Mouse (Mus musculus): ENCODE results near the gene Sf3a3. TPM values are rescaled to one million over a fixed set of nuclear protein-coding genes. Genes with fewer than 3 reads are reported as not detected.
"Not testable (repeated sequence)": the region's sequence is repeated elsewhere in the genome, so short reads cannot be mapped to it uniquely, and the experiment has no call there.

Gene Sf3a3
- polyA plus RNA-seq, 1 experiment from 2014 or later = 169 TPM

DNA sequence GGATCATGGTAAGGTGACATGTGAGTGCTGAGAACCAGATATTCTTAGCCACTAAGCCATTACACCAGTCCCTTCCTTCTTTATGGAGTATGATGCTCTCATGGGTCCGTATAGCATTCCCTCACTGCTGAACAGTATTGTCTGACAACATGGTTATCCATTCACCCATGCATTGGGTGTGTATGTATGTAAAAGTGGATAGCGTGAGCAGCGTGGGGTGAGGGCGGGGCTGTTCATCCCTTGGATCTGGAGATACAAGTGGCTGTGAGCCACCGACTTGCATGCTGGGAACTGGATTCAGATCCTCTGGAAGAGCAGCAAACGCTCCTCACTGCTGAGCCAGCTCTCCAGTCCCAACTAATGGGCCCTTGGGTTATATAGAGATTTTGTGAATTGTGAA, 2.0 kb upstream of the Sf3a3 start:
- Histone ChIP-seq H3K4me2 (no peak overlapping the region), H3K9ac (no peak overlapping the region), H3K36me3 (ENCODE audit: poor library complexity, severe bottlenecking) (peaks cover 18% of the 10 kb centered on the region), H3K9me3 (replicated peaks) (no peaks in the 10 kb centered on the region), H3K27me3 (peaks cover 20% of the 10 kb centered on the region), H3K4me3 (no peak overlapping the region), H3K27ac (no peak overlapping the region), H3K4me1 (peaks cover 35% of the 10 kb centered on the region)
- ATAC-seq = no peak
- WGBS = 92% methylated on average over 6 of the region's 6 CpGs

- peaks cover 29% of the 10 kb centered on the region for H3K4me1 ChIP-seq
- not testable (repeated sequence) for H3K9me3 ChIP-seq (replicated peaks); ATAC-seq; H3K4me3 ChIP-seq; H3K27ac ChIP-seq; H3K9ac ChIP-seq; H3K4me2 ChIP-seq
- 77% methylated on average over 5 of the region's 5 CpGs for WGBS
- H3K36me3 ChIP-seq (ENCODE audit: poor library complexity, severe bottlenecking) = peaks cover 30% of the 10 kb centered on the region
- H3K27me3 ChIP-seq = peaks cover 19% of the 10 kb centered on the region
These were observed 726 bp upstream of the Sf3a3 start for GRCm38 (mm10) chr4:124713850-124714249.

DNA sequence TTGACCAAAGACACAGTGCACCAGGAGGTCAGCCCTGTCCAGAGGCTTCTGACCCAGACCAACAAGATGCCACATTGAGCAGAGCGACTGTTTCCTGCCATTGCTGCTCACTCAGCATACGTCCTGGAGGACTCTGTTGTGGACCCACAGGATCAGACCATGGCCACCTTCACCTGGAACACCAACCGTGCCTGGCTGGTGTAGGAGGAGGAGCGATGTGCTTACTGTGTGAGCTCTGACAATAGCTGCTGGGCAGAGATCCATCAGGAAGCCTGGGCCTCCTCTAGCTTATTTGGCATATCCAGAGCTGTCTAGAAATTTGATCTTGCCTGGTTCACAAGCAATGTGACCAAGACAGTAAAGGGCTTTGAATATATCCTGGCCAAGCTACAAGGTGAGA, 4.5 kb downstream of the Sf3a3 start:
- H3K27ac ChIP-seq = no peak overlapping the region
- peaks cover 83% of the 10 kb centered on the region for H3K36me3 ChIP-seq (ENCODE audit: poor library complexity, severe bottlenecking)
- no peak overlapping the region for H3K4me3 ChIP-seq
- peaks cover 16% of the 10 kb centered on the region for H3K4me1 ChIP-seq
- no peaks in the 10 kb centered on the region for H3K9me3 ChIP-seq (replicated peaks)
- no peak overlapping the region for H3K4me2 ChIP-seq
- 94% methylated on average over 4 of the region's 4 CpGs for WGBS
- H3K9ac ChIP-seq = no peak overlapping the region
- no peaks in the 10 kb centered on the region for H3K27me3 ChIP-seq
- no peak for ATAC-seq

GRCm38 (mm10) chr4:124726121-124726520, 11.5 kb downstream of the Sf3a3 start:
- Histone ChIP-seq H3K4me2 (no peak overlapping the region), H3K4me3 (no peak overlapping the region), H3K27ac (no peak overlapping the region), H3K9me3 (replicated peaks) (no peaks in the 10 kb centered on the region), H3K9ac (no peak overlapping the region), H3K27me3 (no peaks in the 10 kb centered on the region), H3K4me1 (no peaks in the 10 kb centered on the region), H3K36me3 (ENCODE audit: poor library complexity, severe bottlenecking) (peaks cover 99% of the 10 kb centered on the region)
- ATAC-seq = no peak
- 81% methylated on average over 6 of the region's 6 CpGs for WGBS

DNA sequence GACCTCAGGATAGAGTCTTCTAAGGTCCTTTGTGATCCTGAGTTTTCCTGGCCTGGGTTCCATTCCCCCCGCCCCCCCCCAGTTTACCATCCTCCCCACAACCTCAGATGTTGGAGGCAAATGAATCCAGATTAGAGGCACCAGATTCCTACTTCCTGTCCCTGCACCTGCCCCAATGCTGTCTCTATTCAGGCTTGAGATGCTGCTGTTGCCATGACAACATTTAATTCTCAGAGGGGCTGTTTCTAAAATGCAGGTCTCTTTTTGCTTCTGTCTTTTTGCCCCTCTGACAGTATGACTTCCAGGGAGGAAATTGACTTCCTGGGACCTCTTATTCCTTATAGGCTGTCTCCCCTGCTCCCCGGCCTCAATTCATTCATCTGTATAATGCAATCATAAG, 22.4 kb downstream of the Sf3a3 start:
- 65% methylated on average over 2 of the region's 2 CpGs for WGBS
- no peak overlapping the region for H3K9ac ChIP-seq

DNA sequence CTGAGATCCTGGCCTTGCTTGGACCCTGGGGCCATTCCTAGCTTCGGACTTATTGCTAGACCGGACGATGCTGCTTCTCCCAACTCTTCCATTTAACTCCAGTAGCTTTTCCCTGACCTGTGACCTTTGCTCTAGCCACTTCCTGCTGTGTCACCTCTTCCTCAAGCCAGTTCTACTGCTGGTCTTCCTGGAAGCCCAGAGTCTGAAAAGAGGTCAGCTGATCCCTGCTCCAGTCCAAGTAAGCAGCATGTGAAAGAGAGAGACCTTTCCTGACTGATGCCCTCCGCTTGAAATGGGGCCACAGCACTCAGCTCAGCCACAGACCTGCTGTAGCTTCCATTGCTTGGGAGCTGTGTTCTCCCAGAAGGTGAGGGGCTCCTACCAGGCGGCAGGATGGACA, 22.9 kb downstream of the Sf3a3 start:
- no peak overlapping the region for H3K4me3 ChIP-seq
- peaks cover 21% of the 10 kb centered on the region for H3K36me3 ChIP-seq (ENCODE audit: poor library complexity, severe bottlenecking)
- H3K27me3 ChIP-seq = no peaks in the 10 kb centered on the region
- H3K9me3 ChIP-seq (replicated peaks) = no peaks in the 10 kb centered on the region
- no peak overlapping the region for H3K9ac ChIP-seq
- no peak overlapping the region for H3K27ac ChIP-seq
- 78% methylated on average over 5 of the region's 5 CpGs for WGBS
- H3K4me2 ChIP-seq = no peak overlapping the region
- no peak for ATAC-seq
- peaks cover 7% of the 10 kb centered on the region for H3K4me1 ChIP-seq

More for the DNA sequence above, 22.4 kb downstream of the Sf3a3 start:
- Histone ChIP-seq H3K27ac (no peak overlapping the region), H3K36me3 (ENCODE audit: poor library complexity, severe bottlenecking) (peaks cover 26% of the 10 kb centered on the region), H3K4me1 (peaks cover 2% of the 10 kb centered on the region), H3K9me3 (replicated peaks) (no peaks in the 10 kb centered on the region), H3K27me3 (no peaks in the 10 kb centered on the region), H3K4me3 (no peak overlapping the region), H3K4me2 (no peak overlapping the region)
- no peak for ATAC-seq

DNA sequence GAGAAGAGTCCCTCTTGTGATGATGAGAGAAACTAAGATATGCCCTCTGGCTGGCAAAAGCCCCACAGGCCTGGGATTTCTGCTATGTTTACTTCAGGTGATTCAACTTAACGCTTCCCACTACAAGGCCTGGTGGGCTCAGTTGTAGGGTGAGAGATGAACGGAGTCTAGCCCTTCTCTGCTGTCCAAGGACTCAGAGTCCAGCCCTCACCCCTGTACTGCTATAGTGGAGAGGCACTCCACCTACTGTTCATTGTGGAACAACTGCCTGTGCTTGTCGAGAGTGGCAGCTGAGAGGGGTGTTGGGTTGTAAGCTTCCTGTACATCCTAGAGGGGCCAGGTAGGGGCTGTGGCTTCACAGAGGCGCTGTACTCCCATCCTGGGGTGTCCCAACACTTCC, 23.4 kb downstream of the Sf3a3 start:
- H3K4me2 ChIP-seq = no peak overlapping the region
- no peaks in the 10 kb centered on the region for H3K27me3 ChIP-seq
- no peak for ATAC-seq
- no peaks in the 10 kb centered on the region for H3K9me3 ChIP-seq (replicated peaks)
- H3K36me3 ChIP-seq (ENCODE audit: poor library complexity, severe bottlenecking) = peaks cover 15% of the 10 kb centered on the region
- no peak overlapping the region for H3K27ac ChIP-seq
- no peak overlapping the region for H3K4me3 ChIP-seq
- H3K9ac ChIP-seq = no peak overlapping the region
- 63% methylated on average over 4 of the region's 4 CpGs for WGBS
- peaks cover 7% of the 10 kb centered on the region for H3K4me1 ChIP-seq

- Histone ChIP-seq H3K27me3 (no peaks in the 10 kb centered on the region), H3K27ac (no peak overlapping the region), H3K9ac (no peak overlapping the region), H3K4me3 (no peak overlapping the region), H3K36me3 (ENCODE audit: poor library complexity, severe bottlenecking) (peaks cover 8% of the 10 kb centered on the region), H3K4me1 (peaks cover 7% of the 10 kb centered on the region), H3K4me2 (no peak overlapping the region), H3K9me3 (replicated peaks) (no peaks in the 10 kb centered on the region)
- ATAC-seq = no peak
- 80% methylated on average over 1 of the region's 1 CpGs for WGBS
These were observed 24.2 kb downstream of the Sf3a3 start for GRCm38 (mm10) chr4:124738783-124739182.

- Histone ChIP-seq H3K4me3 (peak within 1 kb of the TSS; percentile 60), H3K4me1 (peaks cover 7% of the 10 kb centered on the region), H3K9me3 (replicated peaks) (no peaks in the 10 kb centered on the region), H3K4me2 (peak within 1 kb of the TSS; percentile 73), H3K27ac (0 out of 2 replicates have a peak within 1 kb of the TSS, but pooled peaks have one; percentile 22), H3K36me3 (ENCODE audit: poor library complexity, severe bottlenecking) (no peaks in the 10 kb centered on the region; the same call in 1 of the 2 replicates), H3K27me3 (no peaks in the 10 kb centered on the region), H3K9ac (peak within 1 kb of the TSS; percentile 71)
- peak; percentile 95 for ATAC-seq
- 17% methylated on average over 25 of the region's 25 CpGs for WGBS
These were observed 27.1 kb downstream of the Sf3a3 start, which contains the start of gene Inpp5b for GRCm38 (mm10) chr4:124741376-124742343. Gene Inpp5b (plus strand): TSS chr4:124741850.

GRCm38 (mm10) chr4:124742839-124743238, 28.3 kb downstream of the Sf3a3 start:
- 82% methylated on average over 11 of the region's 11 CpGs for WGBS
- no peaks in the 10 kb centered on the region; the same call in 1 of the 2 replicates for H3K36me3 ChIP-seq (ENCODE audit: poor library complexity, severe bottlenecking)
- H3K4me2 ChIP-seq = no peak overlapping the region
- no peak overlapping the region for H3K27ac ChIP-seq
- H3K27me3 ChIP-seq = no peaks in the 10 kb centered on the region
- H3K4me1 ChIP-seq = peaks cover 7% of the 10 kb centered on the region
- H3K4me3 ChIP-seq = no peak overlapping the region
- ATAC-seq = no peak
- no peak overlapping the region for H3K9ac ChIP-seq
- no peaks in the 10 kb centered on the region for H3K9me3 ChIP-seq (replicated peaks)

DNA sequence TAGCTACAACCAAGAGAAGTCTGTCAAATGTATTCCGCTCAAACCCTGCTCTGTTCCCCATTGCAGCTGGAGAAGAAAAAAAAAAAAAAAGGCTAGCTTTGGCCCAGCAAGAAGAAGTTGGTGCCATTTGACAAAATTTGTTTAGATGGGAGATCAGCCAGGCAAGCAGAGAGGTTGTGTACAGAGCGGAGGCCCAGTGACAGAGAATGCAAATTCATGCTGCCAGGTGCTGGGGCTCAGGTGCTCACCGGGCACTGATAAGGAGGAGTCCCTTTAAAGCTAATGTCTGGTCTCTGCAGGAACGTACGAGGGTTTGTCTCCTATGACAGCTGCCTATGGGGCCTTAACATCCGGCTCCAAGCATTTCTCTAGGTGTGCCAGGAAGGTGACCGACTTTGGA, 32.0 kb downstream of the Sf3a3 start:
- Histone ChIP-seq H3K36me3 (ENCODE audit: poor library complexity, severe bottlenecking) (no peaks in the 10 kb centered on the region; the same call in 1 of the 2 replicates), H3K27ac (no peak overlapping the region), H3K9ac (no peak overlapping the region), H3K4me1 (peaks cover 13% of the 10 kb centered on the region), H3K9me3 (replicated peaks) (no peaks in the 10 kb centered on the region), H3K4me2 (no peak overlapping the region), H3K4me3 (no peak overlapping the region), H3K27me3 (peaks cover 10% of the 10 kb centered on the region; the same call in 1 of the 2 replicates)
- WGBS = 82% methylated on average over 7 of the region's 7 CpGs
- no peak for ATAC-seq

DNA sequence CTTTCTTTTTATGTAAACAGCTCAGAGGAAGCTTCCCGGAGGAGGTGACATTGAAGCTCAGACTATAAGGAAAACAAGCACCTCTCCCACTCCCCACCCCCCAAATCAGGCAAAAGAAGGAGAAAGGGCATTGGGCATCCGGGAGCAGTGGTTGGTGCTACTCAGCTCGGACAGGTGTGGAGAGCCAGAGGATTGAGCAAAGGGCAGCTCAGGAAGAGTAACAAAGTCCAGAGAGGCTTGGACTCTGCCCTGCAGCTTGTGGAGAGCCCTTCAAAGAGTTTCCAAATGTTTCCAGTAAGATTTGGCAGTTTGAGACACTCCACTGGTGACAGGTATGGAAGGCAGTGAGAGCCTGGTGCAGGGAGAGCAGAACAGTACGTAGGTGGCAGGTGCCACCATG, 33.3 kb downstream of the Sf3a3 start:
- ATAC-seq = no peak
- Histone ChIP-seq H3K4me3 (no peak overlapping the region), H3K4me2 (no peak overlapping the region), H3K36me3 (ENCODE audit: poor library complexity, severe bottlenecking) (no peaks in the 10 kb centered on the region; the same call in 1 of the 2 replicates), H3K9me3 (replicated peaks) (no peaks in the 10 kb centered on the region), H3K4me1 (peaks cover 15% of the 10 kb centered on the region), H3K9ac (peak overlapping the region; percentile 27; the same call in 1 of the 2 replicates), H3K27me3 (peaks cover 10% of the 10 kb centered on the region; the same call in 1 of the 2 replicates), H3K27ac (no peak overlapping the region)
- WGBS = 62% methylated on average over 4 of the region's 4 CpGs
